Mouse (Mus musculus) spleen, postnatal 4 days (tissue): ENCODE measurements around the gene Kcnj6.

Source experiments
- DNase-seq, 2 experiments: peaks; one replicate each; pipeline ENCODE4 v3.0.0; 2022; ENCODE audit warnings: low spot score in 2 of 2

Kcnj6 gene

DNA sequence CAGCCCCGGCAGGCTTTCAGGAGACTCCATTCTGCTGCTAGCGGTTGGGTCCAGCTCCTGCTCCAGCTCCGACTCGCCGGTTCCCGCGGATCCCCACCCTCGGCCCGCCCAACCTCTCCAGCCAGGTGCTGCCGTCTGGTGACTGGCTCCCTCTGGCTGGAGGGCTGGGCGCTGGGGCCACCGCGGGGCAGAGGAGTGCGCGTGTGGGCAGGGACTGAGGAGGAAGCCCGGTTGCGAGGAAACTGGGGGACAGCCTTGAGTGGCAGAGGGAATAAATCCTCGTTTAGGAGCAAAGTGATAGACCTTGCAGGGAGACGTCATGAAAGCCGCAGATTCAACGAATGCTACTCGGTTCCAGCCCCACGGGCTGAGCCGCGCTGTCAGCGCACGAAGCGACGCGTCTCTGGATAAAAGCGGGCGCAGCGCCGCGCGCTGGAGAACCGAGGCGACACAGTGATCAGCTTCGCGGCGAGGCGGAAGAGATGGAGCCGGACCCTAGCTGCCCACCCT is at the start of gene Kcnj6:
TSS of gene Kcnj6 (minus strand) at position 362 of the 510 bp plus-strand sequence.
- no peak for DNase-seq

DNA sequence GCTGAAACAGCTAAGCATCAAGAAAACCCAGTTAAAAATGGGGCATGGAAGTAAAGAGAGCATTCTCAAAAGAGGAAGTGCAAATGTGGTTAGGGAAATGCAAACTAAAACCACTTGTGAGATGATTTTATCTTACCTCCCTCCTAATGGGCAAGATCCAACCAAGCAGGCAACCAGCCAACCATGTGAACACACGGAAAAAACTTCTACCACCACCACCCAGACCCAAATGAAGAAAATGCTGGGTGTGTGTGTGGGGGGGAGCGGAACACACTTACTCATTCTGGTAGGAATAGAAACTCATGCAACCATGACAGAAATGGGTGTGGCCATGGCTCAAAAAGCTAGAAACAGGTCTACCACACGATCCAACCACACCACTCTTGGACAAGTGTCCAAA is 12.4 kb upstream of the Kcnj6 start:
- no peak for DNase-seq

DNA sequence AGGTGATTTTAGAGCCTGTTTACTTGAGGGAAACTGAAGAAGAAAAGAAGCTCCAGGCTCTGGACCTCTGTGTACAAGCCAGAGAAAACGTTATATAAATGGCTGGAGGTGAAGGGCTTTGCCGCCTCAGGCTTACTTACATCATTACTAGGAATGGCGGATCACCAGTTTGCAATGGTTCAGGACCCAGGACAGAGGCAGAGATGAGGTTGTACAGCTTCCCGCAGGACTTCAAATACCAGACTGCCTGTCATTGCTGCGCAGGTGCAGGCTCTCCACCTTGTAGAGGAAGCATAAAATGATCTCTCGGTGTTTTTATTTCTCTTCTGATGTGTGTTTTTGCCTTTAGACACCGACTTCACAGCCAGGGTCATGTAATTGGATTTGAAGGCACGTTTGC is 7.1 kb upstream of the Kcnj6 start:
- no peak for DNase-seq

DNA sequence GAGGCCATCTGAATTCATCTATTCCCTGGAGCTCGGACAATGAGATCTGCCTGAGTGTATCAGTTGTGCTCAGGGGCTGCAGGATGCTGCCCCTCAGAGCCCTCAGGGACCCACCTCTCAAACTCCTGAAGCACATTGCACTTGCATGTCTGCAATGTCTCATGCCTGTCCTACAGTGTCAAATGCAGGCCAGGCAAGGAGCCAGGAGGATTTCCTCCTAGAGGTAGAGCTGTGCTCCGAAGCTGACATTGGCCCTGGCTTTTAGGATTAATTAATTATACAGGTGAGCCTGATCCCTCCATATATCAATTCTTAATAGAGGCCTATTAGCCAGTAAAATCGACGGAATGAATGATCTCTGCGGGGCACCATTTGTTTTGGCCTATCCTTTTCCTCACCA is 2.0 kb upstream of the Kcnj6 start:
- no peak for DNase-seq

DNA sequence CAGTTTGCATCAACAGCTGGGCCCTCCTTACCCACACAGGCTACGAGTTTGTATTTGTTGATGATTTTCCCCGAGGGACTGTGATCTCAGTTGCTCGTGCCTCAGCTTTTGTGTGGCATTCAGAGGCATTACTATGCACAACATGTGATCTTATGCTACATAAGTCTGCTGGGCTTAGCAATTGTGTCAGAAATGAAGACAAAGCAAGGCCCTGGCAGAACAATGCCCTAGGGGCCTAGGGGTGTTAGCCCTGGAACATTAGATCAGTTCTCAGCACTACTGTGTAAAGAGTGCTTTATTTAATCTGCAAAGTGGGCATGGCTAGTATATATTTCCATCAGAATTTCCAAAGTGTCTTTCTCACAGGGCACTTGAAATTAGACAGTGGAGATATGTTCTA is 1.5 kb upstream of the Kcnj6 start:
- DNase-seq, result no peak

DNA sequence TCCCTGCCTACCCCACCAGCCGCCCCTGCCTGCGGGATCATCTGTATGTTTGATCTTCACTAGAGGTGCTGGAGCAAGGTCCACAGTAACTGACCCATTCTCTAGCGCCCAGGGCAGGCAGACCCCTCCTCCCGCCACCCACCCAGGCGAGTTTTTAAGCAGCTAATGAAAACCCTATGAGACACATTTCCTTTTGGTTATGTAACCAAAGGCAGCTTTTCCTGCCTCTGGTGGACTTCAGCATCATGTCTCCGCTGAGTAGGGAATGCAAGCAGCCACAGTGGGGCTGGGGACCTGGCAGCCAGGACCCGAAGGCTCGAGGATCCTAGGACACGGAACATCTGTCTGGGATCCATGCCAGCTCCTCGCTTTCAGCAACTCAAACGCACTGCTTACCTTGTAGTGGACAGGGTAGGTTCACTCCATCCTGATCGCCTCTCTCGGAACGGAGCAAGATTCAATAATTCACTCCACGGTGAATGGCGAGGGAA is 665 bp downstream of the Kcnj6 start:
- no peak for DNase-seq

DNA sequence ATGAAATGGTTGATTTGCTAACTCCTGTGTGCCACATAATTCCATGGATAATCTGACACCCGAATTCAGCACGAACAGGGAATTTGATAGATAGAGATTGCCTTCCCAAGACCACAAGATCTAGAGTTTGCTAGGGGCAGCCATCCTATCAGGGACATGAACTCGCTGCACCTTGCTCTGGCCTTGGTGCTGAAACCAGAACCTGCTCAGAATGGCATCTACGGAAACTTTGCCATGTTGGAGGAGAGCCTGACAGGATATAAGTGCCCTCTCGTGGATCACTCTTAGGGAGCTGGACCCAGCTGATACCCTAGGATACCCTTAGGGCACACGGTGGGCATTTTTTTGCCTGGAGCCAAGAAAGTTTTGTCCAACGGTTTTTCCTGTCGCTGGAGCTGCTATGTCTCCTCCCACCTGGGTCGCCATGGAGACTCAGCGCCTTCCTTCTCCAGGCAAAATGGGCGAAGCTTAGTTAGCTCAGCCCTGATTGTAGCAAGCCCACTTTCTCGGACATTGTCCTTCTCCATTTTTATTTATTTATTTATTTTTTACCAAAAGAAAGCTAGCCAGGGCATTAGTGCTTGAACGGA is 1.9 kb downstream of the Kcnj6 start:
- DNase-seq, result no peak

DNA sequence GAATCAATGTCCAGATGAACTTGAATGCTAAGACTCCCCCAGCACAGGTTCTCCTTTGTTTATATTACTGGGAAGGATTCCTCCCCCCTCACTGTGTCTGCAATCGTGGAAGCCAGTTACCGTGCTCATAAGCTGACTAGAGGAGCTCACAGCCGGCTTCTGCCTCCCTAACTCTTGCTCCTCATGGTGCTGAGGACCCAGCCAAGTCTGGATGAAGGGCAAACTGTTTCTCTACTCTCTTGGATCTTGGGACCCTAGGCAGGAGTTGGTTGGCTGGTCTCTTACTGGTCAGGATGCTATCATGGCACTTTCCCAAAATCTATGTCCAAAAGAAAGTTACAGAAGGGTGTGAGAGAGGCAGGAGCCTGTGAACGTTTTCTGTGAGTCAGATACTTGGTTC is 2.6 kb downstream of the Kcnj6 start:
- no peak for DNase-seq

DNA sequence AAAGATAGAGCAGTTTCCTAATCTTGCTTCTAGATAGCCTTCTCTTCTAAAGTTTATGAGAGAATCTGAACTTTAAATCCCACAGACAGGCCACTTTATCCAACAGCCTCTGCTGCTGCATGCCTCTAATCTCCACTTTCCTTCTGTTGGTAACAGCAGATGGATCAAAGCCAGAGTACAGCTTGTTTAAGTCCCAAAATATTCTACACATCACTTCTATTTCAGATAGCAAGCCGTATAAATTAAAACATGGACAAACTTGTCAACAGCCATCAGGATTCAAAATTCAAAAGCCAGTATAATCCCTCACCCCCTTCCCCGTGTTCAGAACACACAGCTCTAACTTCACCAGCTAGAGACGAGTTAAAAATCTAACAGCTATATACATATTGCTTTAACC is 3.4 kb downstream of the Kcnj6 start:
- DNase-seq, result no peak

DNA sequence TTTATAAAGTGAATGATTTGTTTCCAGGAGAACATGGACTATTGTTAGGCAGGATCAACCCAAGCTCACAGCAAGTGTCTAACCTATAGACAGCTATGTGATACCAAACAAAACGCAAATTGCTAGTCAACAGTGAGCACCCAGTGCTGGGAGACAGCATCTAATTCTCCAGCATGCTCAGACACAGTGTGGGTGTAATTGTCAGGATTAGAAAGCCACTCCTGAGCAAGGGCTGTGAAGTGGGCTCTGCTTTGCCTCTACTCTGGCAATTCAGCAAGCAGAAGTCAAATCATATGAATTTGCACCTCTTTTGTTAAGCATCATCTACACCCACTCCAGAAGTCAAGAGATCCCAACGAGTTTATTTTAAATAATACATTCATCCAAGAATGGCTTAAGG is 7.4 kb downstream of the Kcnj6 start:
- no peak for DNase-seq

DNA sequence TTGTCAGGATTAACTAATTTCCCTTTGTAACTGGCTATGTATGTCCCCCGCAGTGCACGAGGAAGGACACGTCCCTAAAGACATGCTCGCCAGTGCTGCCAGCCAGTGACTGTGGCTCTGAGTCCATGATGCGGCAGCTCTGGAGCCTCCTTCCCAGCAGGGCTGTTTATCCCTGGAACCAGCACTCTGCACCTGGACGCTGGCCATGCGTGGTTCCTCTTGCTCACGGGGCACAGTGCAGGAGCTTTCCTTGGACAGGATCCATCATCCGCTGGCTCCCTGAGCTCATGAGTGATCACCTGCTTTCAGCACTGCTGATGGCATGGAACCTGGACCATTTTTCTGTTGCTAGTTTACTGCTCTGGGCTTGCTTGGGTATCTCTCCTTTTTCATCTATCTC is 10.8 kb downstream of the Kcnj6 start:
- DNase-seq, result no peak

DNA sequence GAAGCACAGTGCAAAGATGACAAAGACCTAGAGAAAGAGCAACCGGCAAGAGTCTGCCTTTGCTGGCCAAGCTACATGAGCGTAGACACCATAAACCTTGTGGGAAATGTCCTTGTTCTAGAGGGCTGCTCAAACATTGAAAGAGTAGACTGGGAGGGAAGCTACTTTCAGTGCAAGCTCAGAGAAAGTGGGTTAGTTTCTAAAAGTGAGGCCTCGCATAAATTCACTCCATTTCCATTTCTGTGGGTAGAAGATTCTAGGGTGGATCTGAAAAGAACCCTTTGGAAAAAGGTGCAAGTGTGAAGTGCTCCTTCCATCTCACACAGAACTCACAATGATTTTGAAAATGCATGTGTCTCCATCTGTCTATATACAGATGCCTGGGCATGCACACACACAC is 13.2 kb downstream of the Kcnj6 start:
- DNase-seq, result no peak

DNA sequence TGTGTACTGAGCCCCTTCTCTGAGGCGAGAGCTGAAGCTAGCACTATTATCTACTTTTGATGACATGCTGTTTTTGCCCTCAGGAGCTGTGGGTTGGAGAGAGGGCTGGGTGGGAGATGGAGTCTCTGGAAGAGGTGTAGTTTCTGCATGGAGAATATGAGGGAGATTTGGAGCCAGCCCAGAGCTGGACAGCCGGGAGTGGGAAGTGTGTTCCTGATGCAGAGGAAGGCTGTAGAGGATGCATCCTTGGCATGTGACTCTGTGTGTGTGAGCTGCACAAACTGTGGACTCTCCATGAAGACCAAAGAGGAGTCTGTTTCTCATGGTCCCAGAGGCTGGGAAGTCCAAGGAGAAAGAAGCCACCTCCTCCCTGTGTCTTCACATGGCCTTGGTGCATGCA is 17.1 kb downstream of the Kcnj6 start:
- no peak for DNase-seq

DNA sequence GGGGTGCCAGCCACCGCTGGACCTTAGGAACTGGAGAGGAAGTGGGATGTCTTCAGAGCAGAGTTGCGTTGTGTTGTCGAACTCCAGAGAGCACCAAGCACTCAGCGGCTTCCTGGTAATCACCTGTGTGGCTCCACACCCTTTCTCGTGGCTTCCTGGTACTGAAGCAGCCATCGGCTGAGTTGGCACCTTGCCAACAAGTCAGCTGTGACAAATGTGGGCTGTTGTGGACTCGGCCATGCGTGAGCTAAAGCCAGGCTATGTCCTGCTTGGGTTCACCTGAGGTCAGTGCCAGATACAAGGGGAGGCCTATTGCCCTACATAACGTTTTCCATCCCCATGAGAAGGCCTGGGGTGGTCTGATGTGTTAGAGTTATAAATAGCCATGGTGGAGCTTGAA is 18.0 kb downstream of the Kcnj6 start:
- no peak for DNase-seq

DNA sequence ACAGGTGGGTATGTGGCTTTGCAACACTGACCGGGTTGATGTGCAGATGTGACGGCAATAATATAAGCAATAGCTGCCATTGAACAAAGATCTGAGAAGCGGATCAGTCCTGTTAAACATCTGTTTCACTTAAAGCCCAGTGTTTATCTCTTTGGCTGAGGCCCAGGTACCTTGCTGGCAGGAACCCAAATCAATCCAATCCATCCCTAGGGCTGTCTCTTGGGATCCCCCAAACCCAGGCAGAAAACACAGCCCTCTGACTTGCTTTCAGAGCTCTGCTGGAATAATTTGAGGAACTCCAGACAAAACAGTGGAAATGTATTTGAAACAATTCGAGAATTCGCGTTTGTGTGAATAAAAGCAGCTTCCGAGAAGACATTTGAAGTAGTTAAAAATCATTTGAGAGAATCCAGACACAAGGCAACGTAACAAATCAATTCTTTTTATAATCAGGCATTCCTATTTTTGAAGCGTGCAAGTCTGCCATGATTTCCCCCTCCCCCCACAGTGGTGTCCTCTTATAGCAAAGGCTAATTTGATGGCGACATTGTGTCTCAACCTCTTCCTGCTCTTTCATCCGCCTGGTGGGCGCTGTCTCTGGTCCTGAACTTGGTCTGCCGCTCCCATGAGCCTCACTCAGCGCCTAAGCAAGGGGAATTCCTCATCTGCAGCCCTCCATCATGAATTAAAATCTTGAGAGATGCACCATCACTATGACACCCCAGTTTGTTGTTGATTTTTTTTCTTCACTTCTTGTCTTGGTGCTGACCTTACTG is 25.2 kb downstream of the Kcnj6 start:
- DNase-seq, result no peak

DNA sequence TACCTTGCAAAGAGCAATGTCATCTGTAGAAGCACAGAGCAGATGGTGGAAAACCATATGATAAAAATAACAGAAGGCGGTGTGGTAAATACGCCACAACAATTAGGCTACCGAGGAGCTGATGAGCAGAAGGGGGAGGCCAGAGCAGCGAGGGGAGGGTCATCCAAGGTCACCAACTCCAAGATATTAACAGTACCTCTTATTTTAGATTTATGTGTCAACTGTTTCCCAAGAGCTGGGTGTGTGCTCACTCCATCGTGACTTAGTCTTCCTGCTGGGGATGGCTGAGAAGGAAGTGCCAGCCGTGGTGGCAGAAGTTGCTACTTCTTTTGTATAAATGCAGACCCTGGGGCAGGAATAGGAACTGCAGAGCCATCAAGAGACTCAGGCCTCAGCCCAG is 28.6 kb downstream of the Kcnj6 start:
- DNase-seq, result no peak

DNA sequence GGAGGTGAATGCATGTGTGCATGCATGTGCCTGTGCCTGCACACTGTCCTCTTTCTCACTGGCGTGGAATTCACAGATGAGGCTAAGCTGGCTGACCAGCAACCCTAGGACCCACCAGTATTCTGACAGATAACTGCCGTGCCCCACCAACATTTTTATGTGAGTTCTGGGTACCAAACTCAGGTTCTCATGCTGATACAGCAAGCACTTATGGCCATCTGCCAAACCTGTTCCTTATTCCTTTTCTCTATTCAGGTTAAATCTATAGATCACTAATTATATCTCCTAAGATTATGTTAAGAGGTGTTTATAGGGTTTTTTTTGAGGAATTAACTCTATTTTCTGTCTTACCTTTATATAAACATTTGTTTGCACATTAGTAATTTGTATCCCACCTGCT is 29.0 kb downstream of the Kcnj6 start:
- no peak for DNase-seq

DNA sequence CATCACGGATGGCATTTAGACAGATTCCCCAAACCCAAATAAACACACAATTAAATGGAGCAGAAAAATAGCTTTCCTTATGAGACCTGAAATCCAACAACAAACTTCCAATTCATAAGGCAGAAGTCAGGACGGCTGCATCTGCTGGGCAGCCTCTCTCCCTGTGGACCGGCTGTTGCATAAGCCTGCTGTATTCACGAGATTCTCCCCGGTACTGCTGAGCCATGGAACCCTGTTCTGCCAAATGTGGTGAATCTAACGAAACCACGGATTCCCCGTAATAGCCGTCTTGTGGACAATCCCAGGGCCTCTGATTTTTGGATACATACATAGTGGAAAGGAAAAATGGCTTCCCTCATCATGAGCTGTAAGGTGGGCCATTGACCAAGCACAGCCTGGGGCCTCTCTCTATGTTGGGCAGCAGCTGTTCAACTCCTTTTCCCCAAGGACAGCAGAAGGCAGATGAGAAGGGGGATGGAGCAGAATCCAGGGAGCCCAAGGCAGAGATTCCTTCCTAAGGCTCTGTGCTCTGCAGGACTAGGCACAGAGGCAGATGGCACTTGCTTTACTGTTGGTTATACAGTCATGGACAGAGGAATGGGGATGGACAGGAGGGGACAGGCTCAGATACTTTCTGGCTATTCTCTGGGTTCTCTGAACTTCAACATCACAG is 40.2 kb downstream of the Kcnj6 start:
- no peak for DNase-seq

DNA sequence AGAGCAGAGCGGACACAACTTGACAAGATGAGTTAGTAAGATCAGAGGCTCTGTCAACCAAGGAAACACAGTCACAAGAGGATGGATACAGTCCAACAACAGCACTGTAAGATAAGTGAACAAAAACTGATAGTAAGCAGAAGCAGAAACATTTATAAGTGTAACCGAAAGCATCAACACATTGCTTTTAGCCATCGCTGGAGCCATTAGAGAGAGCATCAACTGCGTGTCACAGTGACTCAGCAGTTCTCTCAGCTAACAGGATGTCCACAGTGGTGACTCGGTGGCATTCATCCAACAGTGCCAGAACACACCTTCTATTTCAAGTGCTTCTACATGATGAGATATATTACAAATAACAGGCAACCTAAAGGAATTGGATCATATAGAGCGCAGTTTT is 41.1 kb downstream of the Kcnj6 start:
- no peak for DNase-seq

DNA sequence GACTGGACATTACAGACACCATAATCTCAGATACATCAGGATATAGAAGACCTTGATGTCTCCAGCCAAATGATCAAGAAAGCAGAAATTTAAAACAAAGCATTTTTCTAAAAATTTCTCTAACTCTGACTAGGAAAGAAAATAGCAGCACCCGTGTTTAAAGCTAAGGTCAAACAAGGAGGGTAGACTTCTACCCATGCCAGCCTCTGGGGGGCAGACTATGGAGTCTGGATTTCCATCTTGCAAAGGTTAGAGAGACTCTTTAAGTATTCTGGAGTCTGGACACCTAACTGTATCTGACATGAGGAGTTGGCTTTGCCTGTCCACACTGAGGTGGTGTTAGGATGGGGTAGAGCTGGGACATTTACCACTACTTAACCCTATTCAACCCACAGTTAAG is 44.2 kb downstream of the Kcnj6 start:
- no peak for DNase-seq

DNA sequence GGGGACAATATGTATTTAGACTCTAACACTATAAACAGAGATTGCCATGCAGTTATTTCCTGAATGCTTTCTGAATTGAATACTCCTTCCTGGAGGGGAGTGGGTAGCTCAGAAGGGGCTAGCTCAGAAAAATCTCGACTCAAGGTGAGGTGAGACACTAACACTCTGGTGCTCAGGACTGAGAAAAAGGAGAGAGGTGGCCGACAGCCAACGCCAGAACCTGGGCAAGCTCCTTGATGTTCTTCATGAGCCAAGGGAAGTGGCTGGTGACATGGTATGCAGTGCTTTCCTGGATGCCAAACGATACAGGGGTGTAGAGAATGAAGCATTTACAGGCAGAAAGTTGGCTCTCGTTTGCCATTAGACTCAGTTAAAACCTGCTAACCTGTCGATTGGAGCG is 48.3 kb downstream of the Kcnj6 start:
- DNase-seq, result no peak

DNA sequence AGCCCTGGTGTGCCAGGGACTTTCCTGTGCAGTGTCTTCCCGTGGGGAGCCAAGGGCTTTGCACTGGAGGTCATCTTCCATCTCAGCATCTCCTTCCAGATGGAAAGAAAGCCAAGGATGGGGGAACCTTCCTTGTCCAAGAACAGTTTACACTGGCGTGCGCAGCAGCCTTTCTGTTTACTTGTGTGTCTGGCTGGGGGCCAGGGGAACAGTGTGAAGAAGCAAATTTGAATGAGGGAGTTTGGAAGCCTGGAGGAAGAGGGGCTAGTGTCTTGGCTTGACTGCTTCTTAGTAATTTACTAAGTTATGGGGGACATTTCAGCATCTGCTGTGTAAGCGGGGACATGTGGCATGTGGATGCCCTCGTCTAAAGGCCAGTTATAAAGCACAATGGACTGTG is 50.7 kb downstream of the Kcnj6 start:
- no peak for DNase-seq

DNA sequence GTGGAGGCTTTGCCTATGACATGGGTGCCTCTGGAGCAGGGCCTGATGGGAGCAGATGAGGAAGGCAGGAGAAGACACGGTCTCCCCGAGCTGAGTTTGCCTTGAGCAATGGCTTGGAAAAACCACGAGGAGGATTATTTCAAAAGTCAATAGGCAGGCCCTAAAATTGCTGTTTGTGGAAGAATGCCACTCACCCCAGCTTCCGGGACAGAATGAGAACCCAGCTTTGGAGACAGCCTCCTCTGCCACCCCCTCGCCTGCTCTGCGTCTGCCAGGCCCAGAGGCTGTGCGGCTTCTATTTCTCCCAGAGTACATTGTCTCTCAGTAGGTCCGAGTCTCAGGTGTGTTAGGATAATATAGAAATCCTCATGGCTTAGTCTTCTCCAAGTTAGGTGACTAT is 64.8 kb downstream of the Kcnj6 start:
- no peak for DNase-seq
